Mouse (Mus musculus): ENCODE measurements around the gene Fmod. TPM values are rescaled to one million over a fixed set of nuclear protein-coding genes. Genes with fewer than 3 reads are reported as not detected.
A peak's percentile ranks its signal among the peaks of the same experiment; 100 is the strongest.

The Fmod gene
- 100 to 1,000 TPM in 1 of 2 experiments, 10 to 100 TPM in 1; 33.0 to 107 TPM for total RNA-seq (2021)
- long read RNA-seq, experiment 1, transcript Fmod-201 (3 exons, 3,120 nt): major isoform, 32 of 59 reads
- long read RNA-seq, experiment 1, partial matches to known transcripts: 27 of 59 reads
- long read RNA-seq, experiment 1, other reads (novel, unspliced or antisense): 0 of 59 reads
- long read RNA-seq, experiment 2, transcript Fmod-201 (3 exons, 3,120 nt): major isoform, 177 of 259 reads
- long read RNA-seq, experiment 2, partial matches to known transcripts: 81 of 259 reads
- long read RNA-seq, experiment 2, other reads (novel, unspliced or antisense): 1 of 259 reads

- peak; percentile 61 for DNase-seq
Measured at GRCm38 (mm10) chr1:134037172-134037571, at the start of gene Fmod. Gene Fmod (plus strand): TSS chr1:134037254.

DNA sequence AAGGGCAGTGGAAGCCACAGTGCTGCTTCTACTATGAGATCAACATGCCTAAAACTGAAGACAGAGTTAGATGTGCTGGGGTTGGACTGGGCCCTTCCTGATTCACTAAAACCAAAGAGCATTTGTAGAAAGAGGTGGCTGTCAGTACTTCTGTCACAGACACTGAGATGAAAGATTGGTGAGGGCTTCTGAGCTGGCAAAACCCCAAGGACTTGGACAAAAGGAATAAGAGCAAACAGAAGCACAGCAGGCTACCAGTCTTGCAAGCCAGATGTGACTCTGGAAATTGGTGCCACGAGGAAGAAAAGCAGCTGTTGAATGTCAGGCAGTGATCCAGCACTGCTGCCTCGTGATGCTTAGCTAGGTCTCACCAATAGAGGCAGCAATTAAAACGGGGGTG lies 48.2 kb upstream of the Fmod start:
- DNase-seq: no peak

DNA sequence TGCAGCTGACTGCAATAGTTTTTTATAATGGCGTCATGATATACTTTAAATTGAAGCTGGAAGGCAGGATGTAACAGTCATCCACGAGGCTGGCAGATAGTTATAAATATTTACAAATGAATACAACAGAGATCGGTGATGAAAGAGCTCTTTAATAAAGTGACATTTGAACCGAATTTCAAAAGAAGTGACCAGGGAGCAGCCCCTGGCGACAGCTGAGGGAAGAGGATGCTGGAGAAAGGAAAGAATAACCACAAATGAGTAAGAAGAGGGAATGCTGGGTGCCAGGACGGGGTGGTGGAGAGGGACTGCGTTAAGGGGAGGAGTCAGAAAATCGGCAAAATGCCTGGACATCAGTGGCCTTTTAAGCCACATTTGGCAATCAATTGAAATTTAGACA lies 45.8 kb upstream of the Fmod start:
- no peak for DNase-seq

- no peak for DNase-seq
Measured at GRCm38 (mm10) chr1:134005490-134005889, 31.6 kb upstream of the Fmod start.

- no peak for DNase-seq
Measured at GRCm38 (mm10) chr1:134006105-134006764, 30.8 kb upstream of the Fmod start.

DNA sequence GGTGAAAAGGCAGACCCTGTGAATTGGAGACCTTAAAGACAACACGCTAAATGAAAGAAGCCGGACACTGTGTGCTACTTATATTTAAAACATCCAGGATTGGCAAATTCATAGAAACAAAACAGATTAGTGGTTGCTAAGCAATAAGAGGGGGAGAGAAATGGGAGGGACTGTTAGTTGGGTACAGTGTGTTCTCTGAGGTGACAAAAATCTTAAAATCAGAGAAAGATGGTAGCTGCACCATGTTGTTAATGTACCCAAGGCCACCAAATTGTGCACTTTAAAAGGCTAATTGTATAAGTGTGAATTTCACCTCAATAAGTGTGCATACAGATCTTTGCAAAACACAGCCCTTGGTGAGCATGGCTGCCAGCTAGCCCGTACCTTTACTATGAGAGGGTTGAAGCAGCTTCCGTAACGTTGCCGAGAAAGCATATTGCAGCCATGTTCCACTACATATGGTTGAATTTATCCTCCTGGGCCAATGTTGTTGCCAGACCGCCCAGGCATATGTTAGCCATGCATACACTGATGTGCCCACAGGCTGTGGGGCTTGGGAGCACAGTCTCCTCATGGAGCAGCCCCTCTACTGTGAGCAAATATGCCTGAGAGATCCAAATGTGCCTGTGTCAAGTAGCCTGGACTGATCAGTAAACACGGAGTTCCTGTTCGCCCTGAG lies 12.6 kb upstream of the Fmod start:
- DNase-seq: no peak

DNA sequence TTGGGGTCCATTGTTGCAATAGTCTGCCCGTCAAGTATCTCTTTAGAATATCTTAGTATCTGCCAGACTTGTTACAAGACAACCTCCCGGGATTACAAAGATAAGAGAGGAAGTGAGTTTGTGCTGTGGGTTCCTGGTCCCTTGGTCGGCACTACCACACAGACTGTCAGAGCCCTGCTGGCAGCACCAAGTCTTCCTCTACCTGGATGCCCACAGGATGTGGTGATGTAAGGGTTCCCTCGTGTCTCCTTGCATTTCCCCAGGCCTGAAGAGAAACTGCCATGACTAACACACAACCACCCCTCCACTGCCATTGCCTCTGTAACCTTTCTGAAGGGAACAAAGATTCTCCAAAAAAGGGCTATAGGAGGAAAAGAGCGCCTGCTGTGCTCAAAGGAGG lies 11.1 kb upstream of the Fmod start:
- no peak for DNase-seq

DNA sequence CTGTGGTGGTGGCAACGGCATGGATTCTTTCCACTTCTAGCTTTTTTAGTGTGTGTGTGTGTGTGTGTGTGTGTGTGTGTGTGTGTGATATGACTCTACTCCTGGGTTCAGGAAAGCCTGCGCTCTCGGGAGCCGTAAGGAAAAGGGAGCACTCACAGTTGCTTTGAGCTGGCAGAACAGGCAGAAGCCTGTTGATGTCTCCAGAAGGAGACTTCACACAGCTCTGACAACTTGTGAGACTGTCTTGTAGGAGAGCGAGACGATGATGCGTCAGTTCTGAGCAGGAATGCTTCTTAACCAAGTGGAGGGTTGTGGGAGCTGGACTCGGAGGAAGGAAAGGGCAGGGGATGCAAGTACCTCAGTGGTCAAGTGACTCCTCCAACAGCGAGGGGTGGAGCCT lies 10.3 kb upstream of the Fmod start:
- DNase-seq: no peak

- no peak for DNase-seq
Measured at GRCm38 (mm10) chr1:134028161-134028846, 8.8 kb upstream of the Fmod start.

DNA sequence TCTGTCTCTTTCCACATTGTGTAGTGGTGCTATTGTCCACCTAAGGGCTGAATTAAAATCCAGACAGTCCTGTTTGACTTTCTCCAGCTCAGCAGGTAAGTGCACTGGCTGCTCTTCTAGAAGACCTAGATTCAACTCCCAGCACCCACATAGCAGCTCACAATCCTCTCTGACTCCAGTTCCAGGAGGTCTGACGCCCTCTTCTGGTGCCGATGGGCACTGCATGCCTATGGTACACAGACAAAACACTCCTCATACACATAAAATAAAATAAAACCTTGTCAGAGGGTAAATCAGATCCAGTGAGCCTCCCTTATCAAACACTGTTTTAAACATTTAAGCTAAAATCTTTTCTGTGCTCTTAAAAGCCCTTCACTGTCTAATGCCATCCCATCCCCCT lies 562 bp upstream of the Fmod start:
- DNase-seq: no peak

DNA sequence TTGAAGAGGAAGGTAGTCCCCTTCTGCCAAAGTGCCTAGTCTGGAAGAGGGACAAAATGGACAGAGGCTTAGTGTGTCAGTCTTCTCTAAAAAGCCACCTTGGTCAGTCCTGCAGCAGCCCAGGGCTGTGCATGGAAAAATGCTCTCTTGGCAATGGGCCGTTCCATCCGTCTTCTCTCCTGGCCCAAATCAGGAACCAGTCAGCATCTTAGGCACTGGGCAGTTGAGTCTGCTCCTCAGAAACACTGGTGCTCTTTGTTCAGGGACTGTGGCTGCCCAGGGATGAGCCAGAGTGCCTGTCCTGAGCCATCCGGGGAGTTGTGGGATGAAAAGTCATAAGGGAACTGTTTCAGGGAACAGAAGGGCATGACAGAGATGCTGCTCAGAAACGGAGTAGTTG lies 1.3 kb downstream of the Fmod start:
- DNase-seq: no peak

DNA sequence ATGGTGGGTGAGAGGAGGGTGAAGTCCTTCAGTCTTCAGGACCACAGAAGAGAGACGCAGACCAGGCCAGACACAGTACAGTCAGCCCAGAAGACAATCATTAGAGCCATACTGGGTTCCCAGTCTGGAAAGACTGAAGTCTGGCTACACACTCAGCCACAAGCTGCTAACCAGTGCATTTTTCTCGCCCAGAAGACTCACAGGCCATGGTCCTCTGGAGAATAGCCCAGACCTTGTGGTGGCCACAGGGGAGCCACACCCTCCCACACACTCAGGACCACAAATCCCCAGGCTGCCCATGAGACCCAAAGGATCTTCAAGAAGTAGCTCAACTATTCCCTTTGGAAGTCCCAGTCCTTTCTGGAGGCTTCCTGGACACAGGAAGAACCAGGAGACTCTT lies 2.3 kb downstream of the Fmod start:
- DNase-seq: no peak

GRCm38 (mm10) chr1:134041900-134042299 lies 4.8 kb downstream of the Fmod start:
- no peak for DNase-seq

DNA sequence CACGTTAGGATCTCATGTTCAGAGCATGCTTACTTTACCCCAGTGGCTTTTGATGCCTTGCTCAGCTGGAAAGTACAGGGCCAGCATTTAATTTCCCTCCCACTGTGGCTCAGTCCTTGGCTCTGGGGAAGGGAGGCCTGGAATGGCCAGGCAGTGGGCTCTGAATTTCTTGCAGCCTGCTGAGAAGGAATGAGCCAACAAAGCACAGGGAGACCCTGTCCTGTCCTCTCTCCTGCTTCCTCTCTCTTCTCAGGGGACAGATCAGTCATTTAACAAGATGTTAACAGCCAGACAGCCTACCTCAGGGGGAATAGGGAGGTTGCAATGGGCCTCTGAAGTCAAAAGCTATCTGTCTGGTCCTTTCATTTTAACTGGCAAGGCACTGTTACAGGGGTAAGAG lies 5.3 kb downstream of the Fmod start:
- DNase-seq: no peak

GRCm38 (mm10) chr1:134044805-134045204 lies 7.8 kb downstream of the Fmod start:
- no peak for DNase-seq

DNA sequence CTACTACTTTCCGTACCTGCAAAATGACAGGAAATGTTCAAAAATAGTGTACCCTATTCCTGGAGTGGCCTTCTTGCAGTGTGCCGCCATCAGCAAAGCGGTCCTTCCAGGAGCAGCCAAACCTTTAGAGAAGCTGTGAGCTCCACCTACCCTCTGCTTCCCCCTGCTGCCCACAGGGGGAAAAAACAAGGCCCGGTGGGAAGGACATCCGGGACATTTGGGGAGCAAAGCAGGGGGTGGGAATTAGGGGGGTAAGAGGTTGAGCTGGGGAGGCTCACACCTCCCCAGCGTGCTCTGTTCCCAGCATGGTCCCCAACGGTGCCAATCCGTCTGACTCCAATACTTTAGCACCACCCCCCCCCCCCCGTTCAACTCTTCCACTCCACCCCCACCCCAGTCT lies 8.9 kb downstream of the Fmod start:
- peak; percentile 63 for DNase-seq

GRCm38 (mm10) chr1:134046387-134046786 lies 9.3 kb downstream of the Fmod start:
- no peak for DNase-seq

GRCm38 (mm10) chr1:134047431-134047830 lies 10.4 kb downstream of the Fmod start:
- no peak for DNase-seq

GRCm38 (mm10) chr1:134048759-134049158 lies 11.7 kb downstream of the Fmod start:
- DNase-seq: peak; percentile 53

GRCm38 (mm10) chr1:134049542-134049941 lies 12.5 kb downstream of the Fmod start:
- DNase-seq: no peak

DNA sequence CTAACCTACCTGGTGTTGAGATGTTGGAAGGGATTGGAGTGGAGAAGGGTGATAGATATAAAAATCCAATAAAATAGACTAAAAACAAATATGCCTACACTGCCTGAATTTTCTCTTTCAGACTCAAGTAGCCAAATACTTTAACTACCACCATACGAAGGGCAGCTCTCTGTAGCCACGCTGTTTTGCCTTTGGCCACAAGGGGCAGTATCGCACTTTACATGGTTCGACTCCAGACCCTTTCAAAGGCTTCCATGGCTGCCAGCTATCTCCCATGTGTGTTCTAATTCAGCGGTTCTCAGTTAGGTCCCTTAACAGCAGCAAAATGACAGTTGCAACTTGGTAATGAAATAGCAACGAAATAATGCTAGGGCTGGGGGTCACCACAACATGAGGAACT lies 16.2 kb downstream of the Fmod start:
- peak; percentile 56 for DNase-seq

DNA sequence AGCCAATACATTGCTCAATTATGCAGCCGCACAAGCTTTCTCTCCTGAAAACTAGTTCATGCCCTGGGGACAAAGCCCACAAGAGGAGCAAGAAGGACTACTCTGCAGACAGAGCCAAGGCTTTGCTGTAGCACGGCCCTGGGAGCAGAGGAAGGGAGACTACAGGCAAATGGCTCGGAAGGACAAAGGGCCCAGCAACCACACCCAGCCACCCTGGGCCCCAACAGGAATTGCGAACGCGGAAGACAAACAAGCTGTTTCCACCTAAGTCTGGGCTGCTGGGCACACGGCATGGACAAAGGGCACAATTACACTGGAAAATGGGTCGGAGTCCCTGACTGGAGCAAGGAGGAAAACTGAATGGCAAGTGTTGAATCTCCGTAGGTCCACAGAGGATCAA lies 18.0 kb downstream of the Fmod start:
- no peak for DNase-seq
